Mouse (Mus musculus) small intestine, adult 2 months (tissue): Measurements from ENCODE around the gene Bcl2l13.

Experiments used
- CTCF ChIP-seq: fragments of 200-500 bp; IDR thresholded peaks from 2 replicates; pipeline ENCODE4 v1.5.1; 2012; ENCODE audit warnings: low read depth, mild to moderate bottlenecking, control low read depth, inconsistent platforms, low read length, moderate library complexity, mixed read lengths; ENCODE audit not compliant: insufficient replicate concordance, insufficient read length; ENCODE audit errors: extremely low read depth
- POLR2A ChIP-seq: fragments of 200-500 bp; IDR thresholded peaks from 2 replicates; pipeline ENCODE4 v1.6.1; 2012; ENCODE audit warnings: low read depth, mild to moderate bottlenecking, control low read depth, inconsistent platforms, low read length, moderate library complexity

- TF ChIP-seq POLR2A = no peak
- TF ChIP-seq CTCF = no peak
Observed at GRCm38 (mm10) chr6:120894524-120894923, 58.5 kb downstream of the Bcl2l13 start.
